Mouse (Mus musculus) spleen, postnatal 14 days (tissue): ENCODE measurements around the gene Pcbp2.

Experiments
- DNase-seq, 2 experiments: peaks; one replicate each; pipeline ENCODE4 v3.0.0; 2021 to 2022; ENCODE audit warnings: low spot score in 2 of 2

Gene Pcbp2

GRCm38 (mm10) chr15:102470183-102470604 is at the start of gene Pcbp2:
Pcbp2 (plus strand) TSS chr15:102470539.
- DNase-seq: peak; percentile 89 to 92

- DNase-seq: no peak
Observed at GRCm38 (mm10) chr15:102420986-102421385, 49.4 kb upstream of the Pcbp2 start.

- peak in 1 of 2 experiments; percentile 28 for DNase-seq
Observed at GRCm38 (mm10) chr15:102421437-102421836, 48.9 kb upstream of the Pcbp2 start.

- no peak for DNase-seq
Observed at GRCm38 (mm10) chr15:102423602-102424240, 46.6 kb upstream of the Pcbp2 start.

GRCm38 (mm10) chr15:102424657-102425056 is 45.7 kb upstream of the Pcbp2 start:
- DNase-seq: no peak

GRCm38 (mm10) chr15:102426963-102427362 is 43.4 kb upstream of the Pcbp2 start:
- DNase-seq: no peak

GRCm38 (mm10) chr15:102432046-102432445 is 38.3 kb upstream of the Pcbp2 start:
- DNase-seq: no peak

- DNase-seq: no peak
Observed at GRCm38 (mm10) chr15:102433173-102433572, 37.2 kb upstream of the Pcbp2 start.

- DNase-seq: peak; percentile 53 to 77
Observed at GRCm38 (mm10) chr15:102442490-102442889, 27.8 kb upstream of the Pcbp2 start.

- no peak for DNase-seq
Observed at GRCm38 (mm10) chr15:102445146-102445545, 25.2 kb upstream of the Pcbp2 start, which contains the start of gene Amhr2. Amhr2 (plus strand) TSS chr15:102445367.

GRCm38 (mm10) chr15:102446448-102446847 is 23.9 kb upstream of the Pcbp2 start:
- DNase-seq: no peak

GRCm38 (mm10) chr15:102449366-102449765 is 21.0 kb upstream of the Pcbp2 start:
- no peak for DNase-seq

- DNase-seq: no peak
Observed at GRCm38 (mm10) chr15:102450928-102451327, 19.4 kb upstream of the Pcbp2 start.

GRCm38 (mm10) chr15:102451666-102452430 is 18.5 kb upstream of the Pcbp2 start:
- no peak for DNase-seq

GRCm38 (mm10) chr15:102455993-102456392 is 14.3 kb upstream of the Pcbp2 start:
- peak in 1 of 2 experiments; percentile 26 for DNase-seq

GRCm38 (mm10) chr15:102458050-102458736 is 12.1 kb upstream of the Pcbp2 start:
- DNase-seq: no peak

GRCm38 (mm10) chr15:102458904-102459317 is 11.4 kb upstream of the Pcbp2 start, which contains the start of gene Prr13:
Prr13 (plus strand) TSS chr15:102459028.
- DNase-seq: peak; percentile 78 to 85

GRCm38 (mm10) chr15:102459381-102459780 is 11.0 kb upstream of the Pcbp2 start:
- DNase-seq: no peak

- DNase-seq: no peak
Observed at GRCm38 (mm10) chr15:102459847-102460246, 10.5 kb upstream of the Pcbp2 start.

- DNase-seq: no peak
Observed at GRCm38 (mm10) chr15:102460409-102460808, 9.9 kb upstream of the Pcbp2 start.

GRCm38 (mm10) chr15:102460971-102461370 is 9.4 kb upstream of the Pcbp2 start:
- DNase-seq: no peak

- no peak for DNase-seq
Observed at GRCm38 (mm10) chr15:102461430-102462075, 8.8 kb upstream of the Pcbp2 start.
